Mouse (Mus musculus) neural tube, embryonic 12.5 days (tissue): ENCODE measurements at regions not wholly inside any gene's neighbourhood (a gene's known extent, or its start where the extent isn't known, plus 50 kb on each side); places are given as distances from the start of the nearest gene placed in this dataset.

Experiments used
- ATAC-seq: fragments of 200-750 bp; cut with Nextera tagmentation; 2 replicates; pipeline ENCODE4 v1.8.0; 2017; ENCODE audit warnings: low read depth, mild to moderate bottlenecking, moderate TSS enrichment, moderate library complexity; ENCODE audit not compliant: low FRiP score
- H3K27ac ChIP-seq: fragments of 300-500 bp; sonication (generic); 2 replicates; pipeline ENCODE4 v1.5.1; 2016
- H3K27me3 ChIP-seq: fragments of 300-500 bp; sonication (generic); replicated peaks from 2 replicates; pipeline ENCODE4 v1.6.1; 2016; ENCODE audit warnings: mild to moderate bottlenecking
- H3K36me3 ChIP-seq: fragments of 300-500 bp; sonication (generic); 2 replicates; pipeline ENCODE4 v1.6.1; 2016; ENCODE audit warnings: mild to moderate bottlenecking
- H3K4me1 ChIP-seq: fragments of 300-500 bp; sonication (generic); 2 replicates; pipeline ENCODE4 v1.6.1; 2016
- H3K4me2 ChIP-seq: fragments of 300-500 bp; sonication (generic); replicated peaks from 2 replicates; pipeline ENCODE4 v1.6.1; 2016; ENCODE audit warnings: mild to moderate bottlenecking
- H3K4me3 ChIP-seq: fragments of 300-500 bp; sonication (generic); 2 replicates; pipeline ENCODE4 v1.5.1; 2016
- H3K9ac ChIP-seq: fragments of 300-500 bp; sonication (generic); 2 replicates; pipeline ENCODE4 v1.6.1; 2016; ENCODE audit warnings: mild to moderate bottlenecking
- H3K9me3 ChIP-seq: fragments of 300-500 bp; sonication (generic); 2 replicates; pipeline ENCODE4 v1.6.1; 2016; ENCODE audit warnings: mild to moderate bottlenecking
- WGBS: fragments of 180-500 bp; shearing (Covaris S2); methylation state at CpG from one replicate; pipeline ENCODE4 v1.1.7; 2016; 5-methylcytosine and 5-hydroxymethylcytosine counted together

GRCm38 (mm10) chr5:128513261-128513660 lies 80.4 kb upstream of the Tmem132d start:
- no peak overlapping the region for H3K4me3 ChIP-seq
- H3K9ac ChIP-seq = no peak overlapping the region
- no peak overlapping the region for H3K27ac ChIP-seq
- no peaks in the 10 kb centered on the region for H3K27me3 ChIP-seq
- no peak for ATAC-seq
- H3K4me2 ChIP-seq = no peak overlapping the region
- no peaks in the 10 kb centered on the region for H3K36me3 ChIP-seq
- no peaks in the 10 kb centered on the region for H3K9me3 ChIP-seq
- H3K4me1 ChIP-seq = no peaks in the 10 kb centered on the region
- 84% methylated on average over 14 of the region's 14 CpGs for WGBS

- H3K4me1 ChIP-seq = no peaks in the 10 kb centered on the region
- H3K9me3 ChIP-seq = no peaks in the 10 kb centered on the region
- WGBS = 92% methylated on average over 9 of the region's 9 CpGs
- no peak overlapping the region for H3K27ac ChIP-seq
- ATAC-seq = no peak
- no peak overlapping the region for H3K4me2 ChIP-seq
- no peaks in the 10 kb centered on the region for H3K36me3 ChIP-seq
- H3K27me3 ChIP-seq = no peaks in the 10 kb centered on the region
- no peak overlapping the region for H3K4me3 ChIP-seq
- no peak overlapping the region for H3K9ac ChIP-seq
These were observed 79.7 kb upstream of the Tmem132d start for GRCm38 (mm10) chr5:128512606-128513005.

DNA sequence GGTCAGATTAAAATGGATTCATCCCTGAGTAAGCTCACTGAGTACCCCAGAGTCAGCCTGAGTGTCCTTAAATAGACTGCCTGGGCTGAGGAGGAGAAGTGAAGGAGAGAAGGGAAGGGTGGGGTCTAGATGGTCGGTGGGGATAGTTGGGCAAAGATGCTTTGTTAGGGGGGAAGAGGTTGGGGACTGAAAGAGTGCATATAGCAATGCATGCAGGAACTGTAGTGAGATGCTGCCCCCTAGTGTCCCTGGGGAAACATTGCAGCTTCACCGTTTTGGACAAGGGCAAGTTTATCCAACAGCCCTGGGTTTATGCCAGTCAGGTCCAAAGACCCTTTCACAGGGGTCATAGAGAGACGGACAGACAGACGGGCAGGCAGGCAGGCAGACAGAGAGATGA lies 71.6 kb upstream of the Tmem132d start:
- 6% methylated on average over 4 of the region's 4 CpGs for WGBS

GRCm38 (mm10) chr5:128499488-128499887 lies 66.6 kb upstream of the Tmem132d start:
- H3K9ac ChIP-seq = no peak overlapping the region
- H3K36me3 ChIP-seq = no peaks in the 10 kb centered on the region
- H3K4me1 ChIP-seq = no peaks in the 10 kb centered on the region
- no peaks in the 10 kb centered on the region for H3K27me3 ChIP-seq
- no peak overlapping the region for H3K4me3 ChIP-seq
- WGBS = 57% methylated on average over 9 of the region's 9 CpGs
- ATAC-seq = no peak
- H3K27ac ChIP-seq = no peak overlapping the region
- H3K4me2 ChIP-seq = no peak overlapping the region
- peaks cover 6% of the 10 kb centered on the region; the same call in 1 of the 2 replicates for H3K9me3 ChIP-seq

More for the DNA sequence above, 71.6 kb upstream of the Tmem132d start:
- no peak overlapping the region for H3K9ac ChIP-seq
- H3K27me3 ChIP-seq = no peaks in the 10 kb centered on the region; the same call in 1 of the 2 replicates
- H3K4me3 ChIP-seq = no peak overlapping the region
- no peak overlapping the region for H3K4me2 ChIP-seq
- no peaks in the 10 kb centered on the region for H3K9me3 ChIP-seq
- ATAC-seq = no peak
- no peaks in the 10 kb centered on the region for H3K36me3 ChIP-seq
- no peaks in the 10 kb centered on the region for H3K4me1 ChIP-seq
- H3K27ac ChIP-seq = no peak overlapping the region

- no peaks in the 10 kb centered on the region for H3K27me3 ChIP-seq
- H3K4me3 ChIP-seq = no peak overlapping the region
- no peaks in the 10 kb centered on the region for H3K36me3 ChIP-seq
- no peak for ATAC-seq
- no peaks in the 10 kb centered on the region for H3K4me1 ChIP-seq
- H3K4me2 ChIP-seq = no peak overlapping the region
- peaks cover 6% of the 10 kb centered on the region; the same call in 1 of the 2 replicates for H3K9me3 ChIP-seq
- 58% methylated on average over 5 of the region's 5 CpGs for WGBS
- no peak overlapping the region for H3K27ac ChIP-seq
- no peak overlapping the region for H3K9ac ChIP-seq
These were observed 66.2 kb upstream of the Tmem132d start for GRCm38 (mm10) chr5:128499033-128499432.

GRCm38 (mm10) chr5:128492541-128492940 lies 59.7 kb upstream of the Tmem132d start:
- Histone ChIP-seq H3K9ac (no peak overlapping the region), H3K27ac (no peak overlapping the region), H3K36me3 (no peaks in the 10 kb centered on the region), H3K4me2 (no peak overlapping the region), H3K4me1 (no peaks in the 10 kb centered on the region), H3K4me3 (no peak overlapping the region), H3K9me3 (peaks cover 6% of the 10 kb centered on the region; the same call in 1 of the 2 replicates), H3K27me3 (no peaks in the 10 kb centered on the region)
- 90% methylated on average over 5 of the region's 5 CpGs for WGBS
- no peak for ATAC-seq

- no peaks in the 10 kb centered on the region for H3K36me3 ChIP-seq
- no peaks in the 10 kb centered on the region for H3K4me1 ChIP-seq
- H3K9ac ChIP-seq = no peak overlapping the region
- H3K27me3 ChIP-seq = no peaks in the 10 kb centered on the region
- H3K4me2 ChIP-seq = no peak overlapping the region
- H3K9me3 ChIP-seq = no peaks in the 10 kb centered on the region; the same call in 1 of the 2 replicates
- ATAC-seq = no peak
- no peak overlapping the region for H3K27ac ChIP-seq
- WGBS = 31% methylated on average over 9 of the region's 9 CpGs
- no peak overlapping the region for H3K4me3 ChIP-seq
These were observed 58.3 kb upstream of the Tmem132d start for GRCm38 (mm10) chr5:128491155-128491554.

GRCm38 (mm10) chr5:128488872-128489580 lies 56.1 kb upstream of the Tmem132d start:
- Histone ChIP-seq H3K36me3 (no peaks in the 10 kb centered on the region), H3K4me1 (no peaks in the 10 kb centered on the region), H3K4me2 (no peak overlapping the region), H3K4me3 (no peak overlapping the region), H3K27me3 (no peaks in the 10 kb centered on the region), H3K9ac (no peak overlapping the region), H3K9me3 (no peaks in the 10 kb centered on the region; the same call in 1 of the 2 replicates), H3K27ac (no peak overlapping the region)
- no peak for ATAC-seq
- 83% methylated on average over 4 of the region's 4 CpGs for WGBS

GRCm38 (mm10) chr5:128487371-128487770 lies 54.5 kb upstream of the Tmem132d start:
- 73% methylated on average over 3 of the region's 3 CpGs for WGBS

DNA sequence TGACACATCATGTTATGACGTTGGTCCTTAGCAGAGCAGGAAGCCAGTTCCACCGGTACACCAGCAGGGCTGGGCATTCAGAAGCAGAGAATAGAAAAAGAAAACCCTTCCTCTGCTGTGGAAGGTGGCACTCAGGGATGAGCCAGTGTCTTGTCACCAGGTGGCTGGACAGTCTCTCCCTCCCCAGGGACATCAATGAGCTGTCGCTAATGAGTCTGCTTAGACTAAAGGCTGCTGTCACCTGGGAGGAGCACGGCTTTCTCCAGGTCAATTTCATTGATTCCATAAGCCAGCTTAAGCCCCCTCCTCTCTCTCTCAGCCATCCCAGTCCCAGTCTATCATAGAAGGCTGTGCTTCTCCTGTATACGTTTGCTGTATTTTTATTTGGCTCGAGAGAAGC lies 51.2 kb upstream of the Tmem132d start:
- Histone ChIP-seq H3K4me3 (no peak overlapping the region), H3K27ac (no peak overlapping the region), H3K27me3 (peaks cover 7% of the 10 kb centered on the region), H3K4me1 (peaks cover 13% of the 10 kb centered on the region), H3K36me3 (no peaks in the 10 kb centered on the region), H3K9me3 (no peaks in the 10 kb centered on the region; the same call in 1 of the 2 replicates), H3K9ac (no peak overlapping the region), H3K4me2 (no peak overlapping the region)
- no peak for ATAC-seq
- 41% methylated on average over 6 of the region's 6 CpGs for WGBS

More at GRCm38 (mm10) chr5:128487371-128487770, 54.5 kb upstream of the Tmem132d start:
- H3K27me3 ChIP-seq = peaks cover under 1% of the 10 kb centered on the region; the same call in 1 of the 2 replicates
- peaks cover 13% of the 10 kb centered on the region for H3K4me1 ChIP-seq
- H3K9ac ChIP-seq = no peak overlapping the region
- H3K4me2 ChIP-seq = no peak overlapping the region
- no peaks in the 10 kb centered on the region; the same call in 1 of the 2 replicates for H3K9me3 ChIP-seq
- no peak for ATAC-seq
- no peak overlapping the region for H3K27ac ChIP-seq
- no peaks in the 10 kb centered on the region for H3K36me3 ChIP-seq
- H3K4me3 ChIP-seq = no peak overlapping the region

- Histone ChIP-seq H3K27me3 (peaks cover 7% of the 10 kb centered on the region), H3K4me2 (peak overlapping the region; percentile 62), H3K27ac (no peak overlapping the region), H3K9me3 (no peaks in the 10 kb centered on the region), H3K9ac (no peak overlapping the region), H3K4me1 (peaks cover 13% of the 10 kb centered on the region), H3K4me3 (peak overlapping the region; percentile 15; the same call in 1 of the 2 replicates), H3K36me3 (no peaks in the 10 kb centered on the region)
- 4% methylated on average over 13 of the region's 13 CpGs for WGBS
- ATAC-seq = no peak
These were observed 50.5 kb upstream of the Tmem132d start for GRCm38 (mm10) chr5:128483441-128483810.

DNA sequence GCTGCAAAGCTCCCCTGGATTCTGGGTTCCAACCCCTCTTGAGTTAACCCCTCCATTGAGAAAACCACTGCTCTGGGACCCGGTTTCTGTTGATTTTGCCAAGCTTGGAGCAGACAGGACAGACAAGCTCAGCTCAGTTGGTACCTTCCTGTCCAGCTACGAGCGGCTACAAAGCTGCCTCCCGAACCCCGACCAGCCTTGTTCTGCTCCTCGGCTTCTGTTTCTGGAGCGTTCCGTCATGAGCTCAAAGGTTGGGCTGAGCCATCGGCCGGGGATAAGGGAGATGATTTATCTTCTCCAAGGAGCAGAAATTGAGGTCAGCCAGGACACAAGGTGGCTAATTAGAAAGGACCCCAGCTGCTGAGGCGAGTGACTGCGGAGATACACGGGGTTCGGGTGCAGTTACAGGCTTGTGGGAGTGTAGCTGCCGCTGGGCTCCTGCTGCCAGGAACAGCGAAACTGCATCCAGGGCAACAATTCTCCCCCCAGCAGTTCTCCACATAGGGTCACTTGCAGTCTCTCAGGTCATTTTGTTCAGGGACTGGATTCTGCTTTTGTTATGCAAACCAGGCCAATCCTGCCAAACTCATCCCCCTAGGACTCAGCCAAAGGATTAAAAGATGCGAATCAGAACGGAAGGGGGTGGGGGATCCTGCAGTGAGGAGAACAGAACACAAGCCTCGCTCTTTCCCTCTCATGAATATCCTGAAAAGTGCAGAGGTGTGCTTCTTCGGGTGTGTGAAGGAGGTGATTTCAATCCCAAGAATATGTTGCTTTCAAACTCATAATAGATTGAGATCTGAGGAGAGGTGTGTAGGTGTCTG lies 50.0 kb upstream of the Tmem132d start:
- Histone ChIP-seq H3K9ac (peak overlapping the region; percentile 35; the same call in 1 of the 2 replicates), H3K9me3 (no peaks in the 10 kb centered on the region), H3K4me1 (peaks cover 13% of the 10 kb centered on the region), H3K36me3 (no peaks in the 10 kb centered on the region), H3K4me3 (peak overlapping the region; percentile 15; the same call in 1 of the 2 replicates), H3K27me3 (peaks cover 7% of the 10 kb centered on the region), H3K4me2 (peak overlapping the region; percentile 62), H3K27ac (no peak overlapping the region)
- 2% methylated on average over 20 of the region's 20 CpGs for WGBS
- ATAC-seq = no peak; the same call in 1 of the 2 replicates
